Mouse (Mus musculus) left cerebral cortex, adult 11 months (tissue): ENCODE measurements at regions not wholly inside any gene's neighbourhood (a gene's known extent, or its start where the extent isn't known, plus 50 kb on each side); places are given as distances from the start of the nearest gene placed in this dataset.
"Not testable (repeated sequence)": the region's sequence is repeated elsewhere in the genome, so short reads cannot be mapped to it uniquely, and the experiment has no call there.

Source experiments
- DNase-seq: peaks from one replicate; pipeline ENCODE4 v3.0.0; 2022; ENCODE audit warnings: low spot score

GRCm38 (mm10) chr2:17065149-17066145, 665.8 kb downstream of the Nebl start:
- DNase-seq: not testable (repeated sequence)
